Mouse (Mus musculus): Measurements from ENCODE around the gene Bend3. TPM values are rescaled to one million over a fixed set of nuclear protein-coding genes. Genes with fewer than 3 reads are reported as not detected.

Gene Bend3
- polyA plus RNA-seq, 1 experiment from 2014 or later = 4.6 TPM

- H3K27ac ChIP-seq (replicated peaks in 1 of 2; ENCODE audit: control insufficient read depth in 1 of 2, insufficient read depth in 1 of 2, low read depth in 2 of 2, low read length in 2 of 2) = no peak overlapping the region
- no peaks in the 10 kb centered on the region for H3K4me1 ChIP-seq (ENCODE audit: control insufficient read depth in 2 of 2, insufficient read depth in 2 of 2, low read length in 2 of 2)
- no peaks in the 10 kb centered on the region for H3K9me3 ChIP-seq (ENCODE audit: control insufficient read depth, low read length)
- no peak for ATAC-seq (ENCODE audit: insufficient number of reproducible peaks, insufficient read depth, low FRiP score, low read depth)
- H3K36me3 ChIP-seq (ENCODE audit: control insufficient read depth, insufficient read depth, low read length) = no peaks in the 10 kb centered on the region
- WGBS = 19% methylated on average over 3 of the region's 3 CpGs
- H3K27me3 ChIP-seq (ENCODE audit: control insufficient read depth, insufficient read depth, low read length) = no peaks in the 10 kb centered on the region
- H3K4me3 ChIP-seq (ENCODE audit: control insufficient read depth in 1 of 2, insufficient read depth in 1 of 2, low read depth in 1 of 2, low read length in 2 of 2) = no peak overlapping the region
- H3K9ac ChIP-seq (ENCODE audit: low read length) = no peak overlapping the region
- no peak overlapping the region for H3K4me2 ChIP-seq (ENCODE audit: low read length)
These were observed 72.3 kb downstream of the Bend3 start for GRCm38 (mm10) chr10:43550923-43551322.

GRCm38 (mm10) chr10:43551388-43551787 lies 72.8 kb downstream of the Bend3 start:
- Histone ChIP-seq H3K4me2 (ENCODE audit: low read length) (no peak overlapping the region), H3K27ac (replicated peaks in 1 of 2; ENCODE audit: control insufficient read depth in 1 of 2, insufficient read depth in 1 of 2, low read depth in 2 of 2, low read length in 2 of 2) (no peak overlapping the region), H3K9me3 (ENCODE audit: control insufficient read depth, low read length) (no peaks in the 10 kb centered on the region), H3K36me3 (ENCODE audit: control insufficient read depth, insufficient read depth, low read length) (no peaks in the 10 kb centered on the region), H3K4me3 (ENCODE audit: control insufficient read depth in 1 of 2, insufficient read depth in 1 of 2, low read depth in 1 of 2, low read length in 2 of 2) (no peak overlapping the region), H3K9ac (ENCODE audit: low read length) (no peak overlapping the region), H3K27me3 (ENCODE audit: control insufficient read depth, insufficient read depth, low read length) (no peaks in the 10 kb centered on the region), H3K4me1 (ENCODE audit: control insufficient read depth in 2 of 2, insufficient read depth in 2 of 2, low read length in 2 of 2) (no peaks in the 10 kb centered on the region)
- 14% methylated on average over 3 of the region's 3 CpGs for WGBS
- ATAC-seq (ENCODE audit: insufficient number of reproducible peaks, insufficient read depth, low FRiP score, low read depth) = no peak

GRCm38 (mm10) chr10:43557630-43558165 lies 79.1 kb downstream of the Bend3 start:
- Histone ChIP-seq H3K9me3 (ENCODE audit: control insufficient read depth, low read length) (no peaks in the 10 kb centered on the region), H3K4me1 (ENCODE audit: control insufficient read depth in 2 of 2, insufficient read depth in 2 of 2, low read length in 2 of 2) (no peaks in the 10 kb centered on the region), H3K4me3 (ENCODE audit: control insufficient read depth in 1 of 2, insufficient read depth in 1 of 2, low read depth in 1 of 2, low read length in 2 of 2) (no peak overlapping the region), H3K36me3 (ENCODE audit: control insufficient read depth, insufficient read depth, low read length) (no peaks in the 10 kb centered on the region), H3K4me2 (ENCODE audit: low read length) (no peak overlapping the region), H3K27me3 (ENCODE audit: control insufficient read depth, insufficient read depth, low read length) (no peaks in the 10 kb centered on the region), H3K9ac (ENCODE audit: low read length) (no peak overlapping the region), H3K27ac (replicated peaks in 1 of 2; ENCODE audit: control insufficient read depth in 1 of 2, insufficient read depth in 1 of 2, low read depth in 2 of 2, low read length in 2 of 2) (no peak overlapping the region)
- ATAC-seq (ENCODE audit: insufficient number of reproducible peaks, insufficient read depth, low FRiP score, low read depth) = no peak
- WGBS = 81% methylated on average over 5 of the region's 5 CpGs

GRCm38 (mm10) chr10:43559313-43559712 lies 80.7 kb downstream of the Bend3 start:
- 69% methylated on average over 11 of the region's 11 CpGs for WGBS
- Histone ChIP-seq H3K4me3 (ENCODE audit: control insufficient read depth in 1 of 2, insufficient read depth in 1 of 2, low read depth in 1 of 2, low read length in 2 of 2) (no peak overlapping the region), H3K4me1 (ENCODE audit: control insufficient read depth in 2 of 2, insufficient read depth in 2 of 2, low read length in 2 of 2) (no peaks in the 10 kb centered on the region), H3K27ac (replicated peaks in 1 of 2; ENCODE audit: control insufficient read depth in 1 of 2, insufficient read depth in 1 of 2, low read depth in 2 of 2, low read length in 2 of 2) (no peak overlapping the region), H3K36me3 (ENCODE audit: control insufficient read depth, insufficient read depth, low read length) (no peaks in the 10 kb centered on the region), H3K4me2 (ENCODE audit: low read length) (no peak overlapping the region), H3K9ac (ENCODE audit: low read length) (no peak overlapping the region), H3K9me3 (ENCODE audit: control insufficient read depth, low read length) (no peaks in the 10 kb centered on the region), H3K27me3 (ENCODE audit: control insufficient read depth, insufficient read depth, low read length) (no peaks in the 10 kb centered on the region)
- no peak for ATAC-seq (ENCODE audit: insufficient number of reproducible peaks, insufficient read depth, low FRiP score, low read depth)

GRCm38 (mm10) chr10:43560765-43561164 lies 82.1 kb downstream of the Bend3 start:
- ATAC-seq (ENCODE audit: insufficient number of reproducible peaks, insufficient read depth, low FRiP score, low read depth) = no peak
- Histone ChIP-seq H3K9me3 (ENCODE audit: control insufficient read depth, low read length) (no peaks in the 10 kb centered on the region), H3K4me3 (ENCODE audit: control insufficient read depth in 1 of 2, insufficient read depth in 1 of 2, low read depth in 1 of 2, low read length in 2 of 2) (no peak overlapping the region), H3K4me2 (ENCODE audit: low read length) (no peak overlapping the region), H3K4me1 (ENCODE audit: control insufficient read depth in 2 of 2, insufficient read depth in 2 of 2, low read length in 2 of 2) (no peaks in the 10 kb centered on the region), H3K27ac (replicated peaks in 1 of 2; ENCODE audit: control insufficient read depth in 1 of 2, insufficient read depth in 1 of 2, low read depth in 2 of 2, low read length in 2 of 2) (no peak overlapping the region), H3K27me3 (ENCODE audit: control insufficient read depth, insufficient read depth, low read length) (no peaks in the 10 kb centered on the region), H3K36me3 (ENCODE audit: control insufficient read depth, insufficient read depth, low read length) (no peaks in the 10 kb centered on the region), H3K9ac (ENCODE audit: low read length) (no peak overlapping the region)
- 40% methylated on average over 2 of the region's 2 CpGs for WGBS

GRCm38 (mm10) chr10:43561311-43561710 lies 82.7 kb downstream of the Bend3 start:
- H3K4me3 ChIP-seq (ENCODE audit: control insufficient read depth in 1 of 2, insufficient read depth in 1 of 2, low read depth in 1 of 2, low read length in 2 of 2) = no peak overlapping the region
- 86% methylated on average over 2 of the region's 2 CpGs for WGBS

More at GRCm38 (mm10) chr10:43561311-43561710, 82.7 kb downstream of the Bend3 start:
- Histone ChIP-seq H3K9me3 (ENCODE audit: control insufficient read depth, low read length) (no peaks in the 10 kb centered on the region), H3K9ac (ENCODE audit: low read length) (no peak overlapping the region), H3K27ac (replicated peaks in 1 of 2; ENCODE audit: control insufficient read depth in 1 of 2, insufficient read depth in 1 of 2, low read depth in 2 of 2, low read length in 2 of 2) (no peak overlapping the region), H3K4me1 (ENCODE audit: control insufficient read depth in 2 of 2, insufficient read depth in 2 of 2, low read length in 2 of 2) (no peaks in the 10 kb centered on the region), H3K27me3 (ENCODE audit: control insufficient read depth, insufficient read depth, low read length) (no peaks in the 10 kb centered on the region), H3K36me3 (ENCODE audit: control insufficient read depth, insufficient read depth, low read length) (no peaks in the 10 kb centered on the region), H3K4me2 (ENCODE audit: low read length) (no peak overlapping the region)
- ATAC-seq (ENCODE audit: insufficient number of reproducible peaks, insufficient read depth, low FRiP score, low read depth) = no peak

Other genes starting within 250 kb of the Bend3 start
- 16.6 and 19.3 TPM in 2 replicates for gene Gm9803, start 45.3 kb downstream of the Bend3 start, polyA plus RNA-seq (2014; fragmentation: Nextera tagmentation; extraction: Ambion mirVana)
- gene 1700021F05Rik, start 62.2 kb downstream of the Bend3 start, polyA plus RNA-seq (2014; fragmentation: Nextera tagmentation; extraction: Ambion mirVana) = 90.8 and 94.3 TPM in 2 replicates
- gene Cd24a, start 99.5 kb downstream of the Bend3 start, polyA plus RNA-seq (2014; fragmentation: Nextera tagmentation; extraction: Ambion mirVana) = 80.4 and 81.2 TPM in 2 replicates